Comparison of ENCODE assay signal across 13 mouse cellular contexts in the genomic region with DNA sequence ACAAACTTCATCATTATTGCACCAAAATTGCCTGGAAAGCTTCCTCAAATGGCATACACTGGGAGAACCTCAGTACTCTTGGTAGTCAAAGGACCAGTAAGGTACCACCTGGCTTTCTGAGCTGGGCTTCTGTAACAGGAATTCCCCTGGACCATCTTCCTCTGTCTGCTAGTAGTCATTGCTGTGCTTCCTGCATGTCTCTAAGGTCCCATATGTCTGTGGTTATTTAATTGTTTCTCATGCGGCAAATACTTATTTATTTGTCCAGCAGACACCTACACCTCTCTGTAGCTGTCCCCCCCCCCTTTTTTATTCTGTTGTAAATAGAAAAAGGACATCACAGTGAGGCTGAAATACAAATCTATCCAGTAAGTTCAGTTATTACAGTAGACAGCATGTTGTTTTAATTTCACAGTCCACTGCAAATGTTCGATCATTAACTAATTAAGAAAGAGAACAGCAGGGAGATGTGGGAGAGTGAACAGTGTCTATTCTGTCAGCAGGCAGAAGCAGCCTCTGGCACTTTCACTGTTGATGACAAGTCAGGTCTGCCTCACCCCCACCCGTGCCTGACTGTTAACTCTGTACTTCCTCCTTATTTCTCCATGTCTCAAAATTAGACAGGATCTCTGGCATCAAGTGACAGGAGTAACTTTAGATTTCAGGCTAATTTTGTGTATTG.
DNase-seq lines count a peak whose midpoint lies in the region; ATAC-seq and TF ChIP-seq lines count a peak whose summit lies in the region.
"Had no signal": no experiment of that assay in that cellular context is flagged by ENCODE, and none has a peak within 500 bp of the region (broad histone marks: within the 10 kb centered on the region; RNA-seq: fewer than 3 reads in every experiment).

No protein-coding gene starts in this region.

- no peak overlapping the region for H3K27ac ChIP-seq in kidney, adult 2 months (ENCODE audit: insufficient read depth, low read depth, low read length)
- H3K27ac ChIP-seq: gastrocnemius, adult 2 months; liver, embryonic 14.5 days had no signal

- TF ChIP-seq CTCF in kidney, adult 2 months (conservative IDR thresholded peaks at IDR 0.05; ENCODE audit: insufficient read depth, insufficient read length, low read depth, low read length), result no peak

- no peaks in the 10 kb centered on the region for H3K4me1 ChIP-seq in kidney, adult 2 months (ENCODE audit: control insufficient read depth, insufficient read depth, low read length)

- H3K4me3 ChIP-seq in kidney, adult 2 months (ENCODE audit: insufficient read depth, low read depth, low read length), result no peak overlapping the region
- H3K4me3 ChIP-seq: gastrocnemius, adult 2 months had no signal

- peak; percentile 4 for DNase-seq in kidney, adult 2 months
- no peak for DNase-seq in kidney, adult 11 months
- DNase-seq in right cerebral cortex, postnatal 10 days (ENCODE audit: low spot score in 2 of 2), result peak; percentile 19
- no peak for DNase-seq in right cerebral cortex, adult 2 months (ENCODE audit: low spot score in 2 of 2)
- DNase-seq in layer of hippocampus, adult 9-10 months (ENCODE audit: low spot score), result peak; percentile 9
- DNase-seq in retina, postnatal 7 days (ENCODE audit: low read depth, low spot score), result peak; percentile 1
- no peak for DNase-seq in thymus, postnatal 10 days (ENCODE audit: low spot score in 2 of 2)
- DNase-seq: adrenal gland, adult 2 months; gastrocnemius, adult 2 months; heart, postnatal 4 days had no signal

- 34% methylated on average over 3 of the region's 3 CpGs for WGBS in kidney, adult 2 months

- no peak for TF ChIP-seq POLR2A in kidney, adult 2 months (IDR thresholded peaks at IDR 0.05; ENCODE audit: low read depth, low read length)

- H3K27me3 ChIP-seq in kidney, adult 2 months (replicated peaks; ENCODE audit: control insufficient read depth, insufficient read depth, low read length), result no peaks in the 10 kb centered on the region
- H3K27me3 ChIP-seq: Patski had no signal

- ATAC-seq in megakaryocyte-erythroid progenitor cell, adult 5-6 weeks (replicated peaks; ENCODE audit: low FRiP score, low TSS enrichment, poor library complexity, severe bottlenecking), result no peak
- ATAC-seq: Patski had no signal

- H3K36me3 ChIP-seq in kidney, adult 2 months (ENCODE audit: control insufficient read depth, insufficient read depth, low read length), result no peaks in the 10 kb centered on the region

Comparison
In these comparisons a context has a peak if more than half of its experiments do, and no peak if none do; other contexts are left out.
1. DNase-seq: peak in kidney, adult 2 months (single experiment), right cerebral cortex, postnatal 10 days (2 of 2), layer of hippocampus, adult 9-10 months (single experiment) and retina, postnatal 7 days (single experiment); none in kidney, adult 11 months (single experiment), right cerebral cortex, adult 2 months (0 of 2) and thymus, postnatal 10 days (0 of 2).